Mouse (Mus musculus) adrenal gland, adult 2 months (tissue): ENCODE results near the gene Nfe2l1. TPM values are rescaled to one million over a fixed set of nuclear protein-coding genes. Genes with fewer than 3 reads are reported as not detected.
A peak's percentile ranks its signal among the peaks of the same experiment; 100 is the strongest.
"Not testable (repeated sequence)": the region's sequence is repeated elsewhere in the genome, so short reads cannot be mapped to it uniquely, and the experiment has no call there.

Experiments
- DNase-seq: peaks from one replicate; pipeline ENCODE4 v3.0.0; 2021
- polyA plus RNA-seq: library from polyadenylated mRNA; depleted of rRNA; stranded (reverse); fragments of >200 nt; gene quantifications from 2 replicates; pipeline ENCODE4 v1.2.3, GENCODE M21; 2012
- total RNA-seq, 2 experiments: library from RNA; stranded (reverse); gene quantifications; 2 replicates each; pipeline ENCODE4 v1.2.3; 2021

The Nfe2l1 gene
- total and polyA plus RNA-seq, 3 experiments = 497 to 817 (median 806) TPM

- no peak for DNase-seq
Measured at GRCm38 (mm10) chr11:96818128-96818710, 11.5 kb downstream of the Nfe2l1 start.

- DNase-seq = no peak
Measured at GRCm38 (mm10) chr11:96816979-96817378, 12.8 kb downstream of the Nfe2l1 start.

GRCm38 (mm10) chr11:96816494-96816893 is 13.3 kb downstream of the Nfe2l1 start:
- DNase-seq = no peak

GRCm38 (mm10) chr11:96815895-96816294 is 13.9 kb downstream of the Nfe2l1 start:
- no peak for DNase-seq

GRCm38 (mm10) chr11:96814443-96814842 is 15.3 kb downstream of the Nfe2l1 start:
- no peak for DNase-seq

GRCm38 (mm10) chr11:96813920-96814319 is 15.8 kb downstream of the Nfe2l1 start:
- no peak for DNase-seq

GRCm38 (mm10) chr11:96813455-96813854 is 16.3 kb downstream of the Nfe2l1 start:
- no peak for DNase-seq

- DNase-seq = not testable (repeated sequence)
Measured at GRCm38 (mm10) chr11:96811188-96811587, 18.6 kb downstream of the Nfe2l1 start.

- DNase-seq = no peak
Measured at GRCm38 (mm10) chr11:96809562-96810235, 20.1 kb downstream of the Nfe2l1 start.

- no peak for DNase-seq
Measured at GRCm38 (mm10) chr11:96808066-96808465, 21.7 kb downstream of the Nfe2l1 start.

GRCm38 (mm10) chr11:96805606-96806005 is 24.2 kb downstream of the Nfe2l1 start:
- no peak for DNase-seq

- DNase-seq = no peak
Measured at GRCm38 (mm10) chr11:96799511-96799910, 30.3 kb downstream of the Nfe2l1 start.

GRCm38 (mm10) chr11:96796586-96796985 is 33.2 kb downstream of the Nfe2l1 start:
- DNase-seq = no peak

GRCm38 (mm10) chr11:96796081-96796480 is 33.7 kb downstream of the Nfe2l1 start:
- DNase-seq = no peak

- DNase-seq = no peak
Measured at GRCm38 (mm10) chr11:96795491-96795890, 34.3 kb downstream of the Nfe2l1 start.

- DNase-seq = no peak
Measured at GRCm38 (mm10) chr11:96790681-96791080, 39.1 kb downstream of the Nfe2l1 start.

GRCm38 (mm10) chr11:96789990-96790389 is 39.8 kb downstream of the Nfe2l1 start:
- DNase-seq = no peak

GRCm38 (mm10) chr11:96788871-96789795 is 40.6 kb downstream of the Nfe2l1 start, which contains the start of gene Cbx1:
Gene Cbx1 (plus strand): TSS chr11:96789127.
- peak; percentile 95 for DNase-seq

- no peak for DNase-seq
Measured at GRCm38 (mm10) chr11:96786731-96787450, 42.9 kb downstream of the Nfe2l1 start.

GRCm38 (mm10) chr11:96784847-96785246 is 44.9 kb downstream of the Nfe2l1 start:
- peak; percentile 61 for DNase-seq

GRCm38 (mm10) chr11:96781425-96781824 is 48.3 kb downstream of the Nfe2l1 start:
- DNase-seq = no peak

- no peak for DNase-seq
Measured at GRCm38 (mm10) chr11:96780306-96780705, 49.5 kb downstream of the Nfe2l1 start.
